Mouse (Mus musculus): ENCODE measurements around the gene Gm19426. TPM values are rescaled to one million over a fixed set of nuclear protein-coding genes. Genes with fewer than 3 reads are reported as not detected.

The Gm19426 gene
- polyA plus RNA-seq, 1 experiment, result 0.18 TPM

DNA sequence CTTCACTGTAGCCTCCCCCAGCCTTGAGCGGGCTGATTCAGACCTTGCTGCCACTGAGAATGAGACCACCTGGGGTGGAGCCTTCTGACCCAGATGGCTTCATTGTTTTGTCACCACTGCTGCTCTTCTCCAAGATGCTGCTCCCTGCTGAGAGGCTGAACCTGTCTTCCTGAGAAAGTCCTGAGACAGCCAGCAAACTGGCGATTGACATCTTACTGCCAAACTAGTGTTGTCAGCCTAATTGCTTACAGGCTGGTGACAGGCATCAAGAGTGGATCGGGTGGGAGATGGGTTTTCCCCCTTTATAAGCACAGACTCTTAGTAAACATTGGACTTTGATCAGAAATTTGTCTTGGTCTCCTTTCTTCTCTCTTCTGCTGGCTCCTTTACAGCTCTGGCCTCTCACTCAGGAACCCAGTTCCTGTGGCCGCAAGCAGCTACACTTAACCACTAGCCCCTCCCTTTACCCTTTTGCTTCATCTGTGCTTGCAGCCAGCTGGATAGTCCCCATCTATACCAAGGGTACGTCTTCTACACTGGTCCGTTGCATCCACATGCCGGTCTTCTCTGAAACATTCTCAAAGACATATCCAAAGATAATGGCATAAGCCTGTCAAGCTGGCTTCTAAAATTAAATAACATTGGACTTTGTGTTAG, 13.7 kb upstream of the Gm19426 start:
- H3K36me3 ChIP-seq (ENCODE audit: control insufficient read depth, insufficient read depth, low read length), result no peaks in the 10 kb centered on the region
- H3K4me3 ChIP-seq (ENCODE audit: low read depth, low read length), result no peak overlapping the region
- 0 out of 2 replicates have a peak overlapping the region, but pooled peaks have one; percentile 28 for H3K27ac ChIP-seq (ENCODE audit: insufficient read depth, low read depth, low read length)
- TF ChIP-seq CTCF (IDR thresholded peaks at IDR 0.05; ENCODE audit: extremely low read depth, insufficient read length, insufficient replicate concordance, low read depth, low read length) (no peak), POLR2A (IDR thresholded peaks at IDR 0.05; ENCODE audit: low read depth, low read length) (no peak)
- H3K4me1 ChIP-seq (ENCODE audit: control insufficient read depth, insufficient read depth, insufficient read length, low read length), result peaks cover 12% of the 10 kb centered on the region; the same call in 1 of the 2 replicates
- no peaks in the 10 kb centered on the region for H3K27me3 ChIP-seq (ENCODE audit: control insufficient read depth, insufficient read depth, low read length)
- 74% methylated on average over 7 of the region's 7 CpGs for WGBS

DNA sequence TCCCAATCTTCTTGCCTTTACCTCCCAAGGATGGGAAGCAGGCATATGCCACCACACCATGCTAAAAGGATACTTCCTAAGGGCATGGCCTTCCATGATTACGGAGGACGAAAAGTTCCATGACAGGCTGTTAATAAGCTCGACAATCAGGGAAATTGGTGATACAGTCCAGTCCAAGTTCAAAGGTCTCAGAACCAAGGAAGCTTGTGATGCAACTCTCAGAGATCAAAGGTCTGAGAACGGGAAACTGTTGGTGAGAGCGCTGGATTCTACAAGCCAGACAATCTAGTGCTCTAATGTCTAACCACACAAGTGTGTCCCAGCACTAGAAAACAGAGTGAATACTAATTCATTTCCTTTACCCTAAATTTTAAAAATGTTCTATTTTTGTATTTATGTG, 12.8 kb upstream of the Gm19426 start:
- H3K4me3 ChIP-seq (ENCODE audit: low read depth, low read length), result no peak overlapping the region
- peak overlapping the region; percentile 65; the same call in 1 of the 2 replicates for H3K27ac ChIP-seq (ENCODE audit: insufficient read depth, low read depth, low read length)
- peaks cover 8% of the 10 kb centered on the region; the same call in 1 of the 2 replicates for H3K4me1 ChIP-seq (ENCODE audit: control insufficient read depth, insufficient read depth, insufficient read length, low read length)
- H3K36me3 ChIP-seq (ENCODE audit: control insufficient read depth, insufficient read depth, low read length), result no peaks in the 10 kb centered on the region
- TF ChIP-seq POLR2A (IDR thresholded peaks at IDR 0.05; ENCODE audit: low read depth, low read length) (no peak), CTCF (IDR thresholded peaks at IDR 0.05; ENCODE audit: extremely low read depth, insufficient read length, insufficient replicate concordance, low read depth, low read length) (no peak)
- 32% methylated on average over 5 of the region's 5 CpGs for WGBS
- H3K27me3 ChIP-seq (ENCODE audit: control insufficient read depth, insufficient read depth, low read length), result no peaks in the 10 kb centered on the region

DNA sequence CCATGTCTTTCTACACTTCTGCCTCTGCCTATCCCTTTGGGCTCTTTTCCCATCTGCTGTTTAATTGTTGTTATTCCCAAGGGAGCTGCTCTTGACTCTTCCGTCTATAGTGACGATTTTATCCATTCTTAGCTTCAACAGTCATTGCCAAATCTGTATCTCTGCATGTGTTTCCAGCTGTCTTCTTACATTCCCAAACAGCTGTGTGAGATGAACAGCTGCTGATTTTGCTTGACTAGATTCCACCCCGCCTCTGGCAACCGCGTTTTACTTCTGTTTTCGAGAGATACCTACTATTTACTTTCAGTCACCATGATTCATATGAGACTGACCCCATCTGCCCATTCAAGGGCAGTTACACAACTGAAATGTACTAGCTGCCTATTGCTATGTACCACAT, 6.7 kb upstream of the Gm19426 start:
- no peak for TF ChIP-seq POLR2A (IDR thresholded peaks at IDR 0.05; ENCODE audit: low read depth, low read length)
- 43% methylated on average over 6 of the region's 6 CpGs for WGBS

GRCm38 (mm10) chr2:84744126-84744525, 671 bp upstream of the Gm19426 start:
- Histone ChIP-seq H3K27me3 (ENCODE audit: control insufficient read depth, insufficient read depth, low read length) (no peaks in the 10 kb centered on the region), H3K27ac (ENCODE audit: insufficient read depth, low read depth, low read length) (no peak overlapping the region), H3K4me3 (ENCODE audit: low read depth, low read length) (peak overlapping the region; percentile 67), H3K4me1 (ENCODE audit: control insufficient read depth, insufficient read depth, insufficient read length, low read length) (peaks cover 11% of the 10 kb centered on the region), H3K36me3 (ENCODE audit: control insufficient read depth, insufficient read depth, low read length) (no peaks in the 10 kb centered on the region)
- 4% methylated on average over 10 of the region's 10 CpGs for WGBS
- no peak for TF ChIP-seq POLR2A (IDR thresholded peaks at IDR 0.05; ENCODE audit: low read depth, low read length)
- TF ChIP-seq CTCF (IDR thresholded peaks at IDR 0.05; ENCODE audit: extremely low read depth, insufficient read length, insufficient replicate concordance, low read depth, low read length), result no peak

More for the DNA sequence above, 6.7 kb upstream of the Gm19426 start:
- H3K27me3 ChIP-seq (ENCODE audit: control insufficient read depth, insufficient read depth, low read length), result no peaks in the 10 kb centered on the region
- H3K4me1 ChIP-seq (ENCODE audit: control insufficient read depth, insufficient read depth, insufficient read length, low read length), result no peaks in the 10 kb centered on the region
- no peak overlapping the region for H3K27ac ChIP-seq (ENCODE audit: insufficient read depth, low read depth, low read length)
- H3K4me3 ChIP-seq (ENCODE audit: low read depth, low read length), result no peak overlapping the region
- no peaks in the 10 kb centered on the region for H3K36me3 ChIP-seq (ENCODE audit: control insufficient read depth, insufficient read depth, low read length)

DNA sequence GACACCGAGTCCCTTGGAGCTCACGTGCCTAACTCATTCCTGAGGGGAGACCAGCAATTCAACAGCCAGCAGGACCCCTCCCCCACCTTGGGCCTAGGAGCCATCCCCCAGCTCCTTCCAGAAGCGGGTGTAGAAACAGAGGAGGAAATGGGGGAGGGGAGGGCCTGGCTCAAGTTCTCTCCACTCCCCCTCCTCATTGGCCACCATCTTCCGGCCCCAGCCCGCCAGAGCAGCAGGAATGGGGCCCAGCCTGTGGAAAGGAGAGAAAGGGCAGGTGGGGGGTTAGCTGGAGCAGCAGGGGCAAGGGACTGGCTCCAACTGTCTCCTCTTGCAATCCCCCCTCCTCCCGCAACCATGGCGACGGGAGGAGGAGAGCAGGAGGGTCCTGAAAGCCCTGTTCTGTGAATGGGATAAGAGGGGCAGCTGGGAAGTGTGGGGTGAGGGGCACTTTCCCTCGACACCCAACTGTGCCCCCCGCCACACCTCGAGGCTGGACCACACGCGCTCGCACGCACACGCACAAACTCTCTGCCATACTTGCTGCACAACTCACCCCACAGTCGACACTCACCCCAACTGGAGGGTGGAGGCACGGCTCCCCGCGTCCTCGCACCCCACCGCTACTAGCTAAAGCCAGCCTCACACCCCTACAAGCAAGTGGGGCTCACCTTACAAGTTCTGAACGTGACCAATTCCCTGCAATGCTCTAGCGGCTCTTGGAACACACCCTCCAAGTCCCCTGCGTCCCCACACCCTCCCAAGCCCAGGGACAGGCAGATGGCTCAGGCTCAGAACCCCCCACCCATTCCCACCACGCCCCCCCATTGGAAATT, 788 bp downstream of the Gm19426 start:
- H3K4me3 ChIP-seq (ENCODE audit: low read depth, low read length), result peak overlapping the region; percentile 67
- peaks cover 11% of the 10 kb centered on the region for H3K4me1 ChIP-seq (ENCODE audit: control insufficient read depth, insufficient read depth, insufficient read length, low read length)
- TF ChIP-seq CTCF (IDR thresholded peaks at IDR 0.05; ENCODE audit: extremely low read depth, insufficient read length, insufficient replicate concordance, low read depth, low read length), result no peak
- TF ChIP-seq POLR2A (IDR thresholded peaks at IDR 0.05; ENCODE audit: low read depth, low read length), result no peak
- 53% methylated on average over 26 of the region's 26 CpGs for WGBS
- H3K27me3 ChIP-seq (ENCODE audit: control insufficient read depth, insufficient read depth, low read length), result no peaks in the 10 kb centered on the region
- H3K27ac ChIP-seq (ENCODE audit: insufficient read depth, low read depth, low read length), result no peak overlapping the region
- H3K36me3 ChIP-seq (ENCODE audit: control insufficient read depth, insufficient read depth, low read length), result no peaks in the 10 kb centered on the region

- H3K4me3 ChIP-seq (ENCODE audit: low read depth, low read length), result peak overlapping the region; percentile 67; the same call in 1 of the 2 replicates
- TF ChIP-seq CTCF (IDR thresholded peaks at IDR 0.05; ENCODE audit: extremely low read depth, insufficient read length, insufficient replicate concordance, low read depth, low read length) (no peak), POLR2A (IDR thresholded peaks at IDR 0.05; ENCODE audit: low read depth, low read length) (no peak)
- WGBS, result 76% methylated on average over 5 of the region's 5 CpGs
Observed at GRCm38 (mm10) chr2:84741841-84742450, 1.5 kb downstream of the Gm19426 start.

More at GRCm38 (mm10) chr2:84741841-84742450, 1.5 kb downstream of the Gm19426 start:
- H3K4me1 ChIP-seq (ENCODE audit: control insufficient read depth, insufficient read depth, insufficient read length, low read length), result peaks cover 11% of the 10 kb centered on the region
- no peak overlapping the region for H3K27ac ChIP-seq (ENCODE audit: insufficient read depth, low read depth, low read length)
- no peaks in the 10 kb centered on the region for H3K36me3 ChIP-seq (ENCODE audit: control insufficient read depth, insufficient read depth, low read length)
- H3K27me3 ChIP-seq (ENCODE audit: control insufficient read depth, insufficient read depth, low read length), result peaks cover 5% of the 10 kb centered on the region; the same call in 1 of the 2 replicates

Data from small intestine, adult 2 months (tissue).